Mouse (Mus musculus) embryonic facial prominence, embryonic 13.5 days (tissue): ENCODE measurements around the gene Ptk7. TPM values are rescaled to one million over a fixed set of nuclear protein-coding genes. Genes with fewer than 3 reads are reported as not detected.

Source experiments
- ATAC-seq: fragments of 200-750 bp; cut with Nextera tagmentation; 2 replicates; pipeline ENCODE4 v1.8.0; 2017; ENCODE audit warnings: low read depth; ENCODE audit not compliant: insufficient number of reproducible peaks, insufficient read depth, low FRiP score, low TSS enrichment
- H3K27ac ChIP-seq: fragments of 300-500 bp; sonication (generic); 2 replicates; pipeline ENCODE4 v1.5.1; 2015; ENCODE audit warnings: moderate library complexity, mild to moderate bottlenecking, inconsistent platforms
- H3K27me3 ChIP-seq: fragments of 300-500 bp; sonication (generic); 2 replicates; pipeline ENCODE4 v1.6.1; 2015; ENCODE audit warnings: mild to moderate bottlenecking, inconsistent platforms
- H3K36me3 ChIP-seq: fragments of 300-500 bp; sonication (generic); 2 replicates; pipeline ENCODE4 v1.6.1; 2015; ENCODE audit warnings: mild to moderate bottlenecking, inconsistent platforms
- H3K4me1 ChIP-seq: fragments of 300-500 bp; sonication (generic); 2 replicates; pipeline ENCODE4 v1.6.1; 2015; ENCODE audit warnings: inconsistent platforms
- H3K4me2 ChIP-seq: fragments of 300-500 bp; sonication (generic); 2 replicates; pipeline ENCODE4 v1.6.1; 2015; ENCODE audit warnings: moderate library complexity, mild to moderate bottlenecking, inconsistent platforms
- H3K4me3 ChIP-seq: fragments of 300-500 bp; sonication (generic); 2 replicates; pipeline ENCODE4 v1.5.1; 2015; ENCODE audit warnings: mild to moderate bottlenecking, inconsistent platforms
- H3K9ac ChIP-seq: fragments of 300-500 bp; sonication (generic); 2 replicates; pipeline ENCODE4 v1.6.1; 2015; ENCODE audit warnings: mild to moderate bottlenecking, inconsistent platforms
- H3K9me3 ChIP-seq: fragments of 300-500 bp; sonication (generic); 2 replicates; pipeline ENCODE4 v1.6.1; 2016; ENCODE audit warnings: inconsistent platforms
- WGBS: fragments of 180-500 bp; shearing (Covaris S2); methylation state at CpG from one replicate; pipeline ENCODE4 v1.1.7; 2015; ENCODE audit warnings: mixed read lengths; 5-methylcytosine and 5-hydroxymethylcytosine counted together
- polyA plus RNA-seq: library from polyadenylated mRNA; unstranded; fragments of >200 nt; fragmentation: Nextera tagmentation; extraction: Ambion mirVana; gene quantifications from 2 replicates; pipeline ENCODE4 v1.2.1, GENCODE M21; 2015

Gene Ptk7
- polyA plus RNA-seq, 1 experiment from 2014 or later, result 148 TPM

GRCm38 (mm10) chr17:46546591-46546990 is 82.7 kb downstream of the Ptk7 start:
- Histone ChIP-seq H3K9ac (peak overlapping the region; percentile 87), H3K27me3 (0 out of 2 replicates have a peak, but pooled peaks cover 7% of the 10 kb centered on the region), H3K4me2 (peak overlapping the region; percentile 86), H3K36me3 (peaks cover 45% of the 10 kb centered on the region), H3K4me1 (peaks cover 23% of the 10 kb centered on the region), H3K4me3 (peak overlapping the region; percentile 67), H3K27ac (0 out of 2 replicates have a peak overlapping the region, but pooled peaks have one; percentile 16), H3K9me3 (no peaks in the 10 kb centered on the region)
- WGBS, result 12% methylated on average over 7 of the region's 7 CpGs
- ATAC-seq, result no peak

DNA sequence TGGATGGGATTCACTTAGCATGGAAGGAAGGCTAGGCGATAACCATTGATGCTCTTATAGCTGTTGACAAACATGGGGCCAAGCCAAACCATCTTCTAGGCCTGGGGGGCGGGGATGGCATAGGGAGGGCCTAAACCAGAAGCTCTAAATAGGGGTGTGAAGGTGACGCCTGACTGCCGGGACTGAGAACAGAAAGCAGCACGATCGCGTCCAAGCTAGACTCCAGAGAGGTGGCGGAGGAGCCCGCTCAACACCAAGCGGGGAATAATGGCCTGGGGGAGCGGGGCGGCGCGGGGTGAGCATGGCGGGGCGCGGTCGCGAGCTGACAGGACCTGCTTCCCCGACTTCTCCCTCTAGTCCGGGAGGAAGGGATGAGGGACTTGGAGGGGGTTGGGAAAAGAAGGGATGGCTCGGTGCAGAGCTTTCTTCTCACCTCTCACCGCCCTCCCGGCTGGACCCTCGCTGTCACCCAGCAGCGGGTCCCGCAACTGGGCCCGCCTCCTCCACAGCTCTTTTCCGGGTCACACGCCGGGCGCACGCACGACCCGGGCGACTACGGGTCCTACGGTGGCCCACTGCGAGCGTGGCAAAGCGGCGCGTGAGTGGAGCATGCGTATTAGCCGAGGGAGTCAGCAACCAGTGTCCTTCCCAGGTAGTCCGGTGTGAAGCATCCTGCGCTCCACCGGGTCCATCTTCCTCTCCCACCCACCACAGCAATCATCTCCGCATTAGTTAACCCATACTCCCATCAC is 83.3 kb downstream of the Ptk7 start, which contains the start of gene Cul9:
TSS of gene Cul9 (minus strand) at position 576 of the 752 bp plus-strand sequence.
- H3K9me3 ChIP-seq, result no peaks in the 10 kb centered on the region

GRCm38 (mm10) chr17:46543661-46544060 is 85.6 kb downstream of the Ptk7 start:
- Histone ChIP-seq H3K27me3 (0 out of 2 replicates have a peak, but pooled peaks cover 7% of the 10 kb centered on the region), H3K9ac (no peak overlapping the region), H3K36me3 (peaks cover 40% of the 10 kb centered on the region), H3K4me3 (no peak overlapping the region), H3K4me2 (no peak overlapping the region), H3K27ac (no peak overlapping the region), H3K9me3 (no peaks in the 10 kb centered on the region), H3K4me1 (peaks cover 21% of the 10 kb centered on the region)
- 90% methylated on average over 12 of the region's 12 CpGs for WGBS
- no peak for ATAC-seq

More for the DNA sequence above, 83.3 kb downstream of the Ptk7 start, which contains the start of gene Cul9:
- H3K4me3 ChIP-seq, result peak within 1 kb of the TSS; percentile 67
- H3K4me1 ChIP-seq, result peaks cover 23% of the 10 kb centered on the region
- H3K9ac ChIP-seq, result peak within 1 kb of the TSS; percentile 87
- 0 out of 2 replicates have a peak, but pooled peaks cover 7% of the 10 kb centered on the region for H3K27me3 ChIP-seq
- whole genome bisulfite sequencing, result 1% methylated on average over 49 of the region's 49 CpGs
- ATAC-seq, result 0 out of 2 replicates have a peak, but pooled peaks have one; percentile 39
- H3K27ac ChIP-seq, result peak within 1 kb of the TSS; percentile 28; the same call in 1 of the 2 replicates
- H3K36me3 ChIP-seq, result peaks cover 45% of the 10 kb centered on the region
- H3K4me2 ChIP-seq, result peak within 1 kb of the TSS; percentile 86

- Histone ChIP-seq H3K27me3 (peaks cover 22% of the 10 kb centered on the region), H3K9me3 (no peaks in the 10 kb centered on the region), H3K4me1 (peaks cover 6% of the 10 kb centered on the region), H3K4me3 (no peak overlapping the region), H3K27ac (no peak overlapping the region), H3K4me2 (no peak overlapping the region), H3K36me3 (peaks cover 45% of the 10 kb centered on the region), H3K9ac (no peak overlapping the region)
- no peak for ATAC-seq
- WGBS, result 37% methylated on average over 12 of the region's 12 CpGs
Measured at GRCm38 (mm10) chr17:46525579-46526307, 103.6 kb downstream of the Ptk7 start.

GRCm38 (mm10) chr17:46525065-46525464 is 104.2 kb downstream of the Ptk7 start:
- Histone ChIP-seq H3K36me3 (peaks cover 45% of the 10 kb centered on the region), H3K4me1 (peaks cover 10% of the 10 kb centered on the region), H3K9me3 (no peaks in the 10 kb centered on the region), H3K4me2 (no peak overlapping the region), H3K27me3 (peaks cover 29% of the 10 kb centered on the region), H3K27ac (no peak overlapping the region), H3K4me3 (no peak overlapping the region), H3K9ac (no peak overlapping the region)
- ATAC-seq, result no peak
- WGBS, result 84% methylated on average over 10 of the region's 10 CpGs

DNA sequence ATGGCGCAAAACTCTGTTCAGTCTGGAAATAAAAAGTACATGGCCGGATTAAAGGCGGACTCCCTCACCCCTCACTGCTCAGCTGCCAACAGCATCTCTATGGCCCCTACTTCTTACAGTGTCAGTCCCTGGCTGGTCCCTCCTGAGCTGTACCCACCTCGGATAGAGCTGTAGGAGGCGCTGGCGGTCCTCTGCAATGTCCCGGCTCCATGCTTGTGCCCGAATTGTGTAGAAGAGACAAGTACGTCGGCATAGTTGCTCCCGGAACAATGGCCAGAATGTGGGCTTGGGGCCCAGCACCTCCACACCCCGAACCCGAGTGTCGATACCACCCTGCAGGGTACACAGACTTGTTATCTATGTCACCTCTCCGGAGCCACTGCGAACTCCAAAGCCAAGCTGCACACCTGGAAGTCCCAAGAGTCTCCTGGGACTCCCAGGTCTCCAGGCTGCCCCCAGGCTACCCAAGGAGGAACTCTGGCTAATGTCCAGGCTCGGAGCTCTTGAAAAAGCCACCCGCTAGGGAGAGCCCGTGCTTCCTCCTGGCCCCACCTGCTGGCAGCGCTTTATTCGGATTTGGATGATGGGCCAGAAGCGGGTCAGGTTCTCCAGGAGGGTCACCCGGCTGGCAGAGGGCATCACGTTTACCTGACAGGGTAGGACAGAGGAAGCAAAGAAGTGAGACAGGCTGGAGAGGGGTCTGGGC is 107.2 kb downstream of the Ptk7 start:
- WGBS, result 39% methylated on average over 24 of the region's 24 CpGs
- H3K4me1 ChIP-seq, result peaks cover 13% of the 10 kb centered on the region
- no peak overlapping the region for H3K4me2 ChIP-seq
- ATAC-seq, result no peak
- H3K9me3 ChIP-seq, result no peaks in the 10 kb centered on the region
- H3K4me3 ChIP-seq, result no peak overlapping the region
- no peak overlapping the region for H3K9ac ChIP-seq
- H3K27me3 ChIP-seq, result peaks cover 37% of the 10 kb centered on the region
- no peak overlapping the region for H3K27ac ChIP-seq
- peaks cover 25% of the 10 kb centered on the region for H3K36me3 ChIP-seq

- Histone ChIP-seq H3K27me3 (peaks cover 37% of the 10 kb centered on the region), H3K4me2 (peak overlapping the region; percentile 52), H3K27ac (no peak overlapping the region), H3K9ac (peak overlapping the region; percentile 62), H3K9me3 (no peaks in the 10 kb centered on the region), H3K4me1 (peaks cover 13% of the 10 kb centered on the region), H3K4me3 (no peak overlapping the region), H3K36me3 (peaks cover 20% of the 10 kb centered on the region)
- 81% methylated on average over 9 of the region's 9 CpGs for WGBS
- ATAC-seq, result no peak
Measured at GRCm38 (mm10) chr17:46521174-46521573, 108.1 kb downstream of the Ptk7 start.

GRCm38 (mm10) chr17:46520385-46520979 is 108.8 kb downstream of the Ptk7 start:
- Histone ChIP-seq H3K27ac (no peak overlapping the region), H3K27me3 (peaks cover 37% of the 10 kb centered on the region), H3K9ac (peak overlapping the region; percentile 62), H3K4me2 (peak overlapping the region; percentile 52), H3K4me3 (peak overlapping the region; percentile 30), H3K4me1 (peaks cover 13% of the 10 kb centered on the region), H3K9me3 (no peaks in the 10 kb centered on the region), H3K36me3 (peaks cover 13% of the 10 kb centered on the region)
- no peak for ATAC-seq
- 50% methylated on average over 25 of the region's 25 CpGs for WGBS

- Histone ChIP-seq H3K4me1 (peaks cover 13% of the 10 kb centered on the region), H3K4me3 (peak overlapping the region; percentile 30), H3K27me3 (peaks cover 37% of the 10 kb centered on the region), H3K27ac (no peak overlapping the region), H3K4me2 (peak overlapping the region; percentile 52), H3K9me3 (no peaks in the 10 kb centered on the region), H3K9ac (peak overlapping the region; percentile 62), H3K36me3 (peaks cover 8% of the 10 kb centered on the region)
- WGBS, result 40% methylated on average over 10 of the region's 10 CpGs
- no peak for ATAC-seq
Measured at GRCm38 (mm10) chr17:46519971-46520370, 109.3 kb downstream of the Ptk7 start.
